Mouse (Mus musculus) spleen, adult 2 months (tissue): Measurements from ENCODE around the gene Speer4f1.

Experiments used
- CTCF ChIP-seq: fragments of 200-500 bp; IDR thresholded peaks from 2 replicates; pipeline ENCODE4 v1.5.1; 2011; ENCODE audit warnings: mild to moderate bottlenecking, inconsistent platforms; ENCODE audit not compliant: insufficient read depth, insufficient read length, insufficient replicate concordance; ENCODE audit errors: extremely low read depth
- POLR2A ChIP-seq: fragments of 200-500 bp; IDR thresholded peaks from 2 replicates; pipeline ENCODE4 v1.6.1; 2011; ENCODE audit warnings: low read depth, low read length, inconsistent platforms

DNA sequence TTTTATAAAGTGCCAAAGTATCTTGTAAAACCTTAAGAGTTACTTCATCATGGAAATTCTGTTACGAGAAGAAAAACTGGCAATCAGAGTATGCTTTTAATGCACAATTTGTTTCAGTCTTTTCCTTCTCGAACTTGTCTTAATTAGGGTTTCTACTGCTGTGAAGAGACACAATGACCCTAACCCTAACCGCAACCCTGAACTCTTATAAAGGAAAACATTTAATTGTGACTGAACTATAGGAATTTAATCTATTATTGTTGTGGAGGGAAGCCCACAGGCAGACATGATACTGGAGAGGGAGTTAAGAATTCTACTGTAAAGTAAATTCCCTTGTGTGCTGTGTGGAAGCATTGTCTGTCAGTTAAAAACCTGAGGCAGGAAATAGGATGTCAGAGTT, 41.2 kb upstream of the Speer4f1 start:
- TF ChIP-seq CTCF (no peak), POLR2A (no peak)
